Mouse (Mus musculus): ENCODE data around the gene Cnnm3.
"Not testable (repeated sequence)": the region's sequence is repeated elsewhere in the genome, so short reads cannot be mapped to it uniquely, and the experiment has no call there.

Cnnm3 gene

DNA sequence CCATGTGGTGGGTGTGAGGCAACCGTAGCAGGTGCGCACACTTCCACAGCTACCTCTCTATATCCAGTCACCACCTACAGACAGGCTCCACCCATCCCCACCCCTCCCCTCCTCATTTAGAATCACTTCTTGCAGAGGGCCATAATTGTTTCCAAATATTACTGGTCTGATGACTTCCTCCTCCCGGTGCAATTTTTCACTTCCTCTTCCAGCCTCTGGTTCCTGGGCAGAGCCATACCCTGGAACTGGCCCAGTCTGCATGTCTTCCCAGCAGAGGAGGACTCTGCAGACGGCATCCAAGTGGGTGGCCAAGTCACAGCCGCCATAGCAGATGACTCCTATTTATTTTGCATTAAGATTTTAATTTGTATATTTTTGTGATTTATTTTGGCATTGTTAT, 3.4 kb upstream of the Cnnm3 start:
- DNase-seq: no peak

DNA sequence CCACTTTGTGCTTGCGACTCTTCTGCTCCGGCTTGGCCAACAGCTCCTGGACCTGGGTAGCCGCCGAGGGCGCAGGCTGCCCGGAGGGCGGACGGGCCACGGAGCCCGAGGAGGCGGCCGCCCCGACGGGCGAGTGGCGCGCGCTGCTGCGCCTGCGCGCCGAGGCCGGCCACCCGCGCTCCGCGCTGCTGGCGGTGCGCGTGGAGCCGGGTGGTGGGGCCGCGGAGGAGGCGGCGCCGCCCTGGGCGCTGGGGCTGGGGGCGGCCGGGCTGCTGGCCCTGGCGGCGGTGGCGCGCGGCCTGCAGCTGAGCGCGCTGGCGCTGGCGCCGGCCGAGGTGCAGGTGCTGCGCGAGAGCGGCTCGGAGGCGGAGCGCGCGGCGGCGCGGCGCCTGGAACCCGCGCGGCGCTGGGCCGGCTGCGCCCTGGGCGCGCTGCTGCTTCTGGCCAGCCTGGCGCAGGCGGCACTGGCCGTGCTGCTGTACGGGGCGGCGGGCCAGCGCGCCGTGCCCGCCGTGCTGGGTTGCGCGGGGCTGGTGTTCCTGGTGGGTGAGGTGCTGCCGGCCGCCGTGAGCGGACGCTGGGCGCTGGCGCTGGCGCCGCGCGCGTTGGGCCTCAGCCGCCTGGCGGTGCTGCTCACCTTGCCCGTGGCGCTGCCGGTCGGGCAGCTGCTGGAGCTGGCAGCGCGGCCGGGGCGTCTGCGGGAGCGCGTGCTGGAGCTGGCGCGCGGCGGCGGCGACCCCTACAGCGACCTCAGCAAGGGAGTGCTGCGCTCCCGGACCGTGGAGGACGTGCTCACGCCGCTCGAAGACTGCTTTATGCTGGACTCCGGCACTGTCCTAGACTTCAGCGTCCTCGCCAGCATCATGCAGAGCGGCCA, 660 bp downstream of the Cnnm3 start:
- peak; percentile 72 for DNase-seq

DNA sequence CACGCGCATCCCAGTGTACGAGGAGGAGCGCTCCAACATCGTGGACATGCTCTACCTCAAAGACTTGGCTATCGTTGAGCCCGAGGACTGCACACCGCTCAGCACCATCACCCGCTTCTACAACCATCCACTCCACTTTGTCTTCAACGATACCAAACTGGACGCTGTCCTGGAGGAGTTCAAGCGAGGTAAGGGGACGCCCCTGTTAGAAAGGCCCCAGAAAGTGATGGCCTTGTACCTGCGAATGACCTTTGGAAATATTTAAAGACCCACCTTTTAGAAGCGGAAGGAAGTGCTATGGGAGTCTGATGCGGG, 1.3 kb downstream of the Cnnm3 start:
- no peak for DNase-seq

GRCm38 (mm10) chr1:36513310-36513709, 1.6 kb downstream of the Cnnm3 start:
- DNase-seq: no peak

DNA sequence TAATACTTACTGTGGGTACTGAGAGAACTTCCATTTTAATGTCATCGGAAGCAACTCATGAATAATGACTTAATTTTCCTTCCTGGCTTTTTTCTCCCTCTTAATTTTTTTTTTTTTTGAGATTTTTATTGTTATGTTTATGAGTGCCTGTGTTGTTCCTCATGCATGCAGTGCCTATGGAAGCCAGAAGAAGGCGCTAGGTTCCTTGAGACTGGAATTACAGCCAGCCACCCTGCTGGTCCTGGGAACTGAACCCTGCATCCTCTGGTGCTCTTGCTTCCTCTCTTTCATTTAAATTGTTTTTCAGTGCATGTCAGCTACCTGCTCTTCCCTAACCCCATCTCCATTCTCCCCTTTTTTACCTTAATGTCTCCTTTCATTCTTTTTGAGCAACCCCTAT, 2.1 kb downstream of the Cnnm3 start:
- no peak for DNase-seq

- DNase-seq: peak; percentile 70
Measured at GRCm38 (mm10) chr1:36518259-36518658, 6.6 kb downstream of the Cnnm3 start.

GRCm38 (mm10) chr1:36519626-36520025, 8.0 kb downstream of the Cnnm3 start:
- no peak for DNase-seq

DNA sequence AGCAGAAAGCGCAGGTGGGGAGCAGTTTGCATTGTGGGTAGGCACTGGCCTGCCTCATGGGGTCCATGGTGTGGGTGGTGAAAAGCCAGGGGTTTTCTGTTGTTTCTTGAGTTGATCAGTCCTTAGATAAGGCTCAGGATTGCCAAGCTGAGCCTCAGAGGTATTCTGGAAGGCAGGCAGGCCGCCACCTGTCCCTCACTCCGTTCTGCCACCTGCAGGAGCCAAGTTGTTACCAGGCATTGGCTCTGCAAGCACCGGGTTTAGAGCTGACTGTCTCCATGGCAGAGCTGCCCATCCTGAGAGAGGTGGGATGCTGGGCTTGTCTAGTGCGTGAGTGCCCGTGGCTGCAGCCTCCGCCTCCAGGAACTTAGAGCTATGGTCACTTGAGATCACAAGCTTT, 10.5 kb downstream of the Cnnm3 start:
- DNase-seq: no peak

DNA sequence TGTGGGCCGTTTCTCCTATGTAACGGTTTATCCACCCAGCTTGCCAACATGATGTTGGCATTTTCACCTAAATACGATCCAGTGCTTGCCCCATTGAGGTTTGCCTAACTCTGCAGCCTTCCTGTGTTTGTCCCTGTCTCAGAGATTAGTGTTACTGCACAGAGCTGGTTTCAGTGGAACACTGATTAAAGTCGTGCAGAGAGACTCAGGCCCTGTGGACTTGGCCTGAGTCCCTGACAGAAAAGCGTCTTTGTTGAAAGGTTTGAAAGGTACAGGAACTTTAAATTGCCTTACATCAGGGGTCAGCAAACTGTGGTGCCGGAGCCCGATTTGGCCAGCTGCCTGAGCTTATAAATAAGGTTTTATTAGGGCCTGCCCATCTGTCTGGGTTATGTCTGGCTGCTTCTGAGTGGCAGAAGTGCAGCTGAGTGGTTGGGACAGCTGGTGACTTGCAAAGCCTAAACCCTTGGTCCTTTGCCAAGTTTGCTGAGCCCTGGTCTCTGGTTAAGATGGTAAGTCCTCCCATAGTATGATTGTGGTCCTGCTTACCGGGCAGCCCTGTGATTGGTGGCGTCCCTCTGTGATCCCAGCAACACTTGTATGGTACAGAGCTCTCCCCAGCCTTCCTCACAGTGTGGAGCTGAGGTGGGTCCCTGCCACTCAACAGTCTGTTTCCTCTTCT, 11.8 kb downstream of the Cnnm3 start:
- DNase-seq: peak; percentile 44

DNA sequence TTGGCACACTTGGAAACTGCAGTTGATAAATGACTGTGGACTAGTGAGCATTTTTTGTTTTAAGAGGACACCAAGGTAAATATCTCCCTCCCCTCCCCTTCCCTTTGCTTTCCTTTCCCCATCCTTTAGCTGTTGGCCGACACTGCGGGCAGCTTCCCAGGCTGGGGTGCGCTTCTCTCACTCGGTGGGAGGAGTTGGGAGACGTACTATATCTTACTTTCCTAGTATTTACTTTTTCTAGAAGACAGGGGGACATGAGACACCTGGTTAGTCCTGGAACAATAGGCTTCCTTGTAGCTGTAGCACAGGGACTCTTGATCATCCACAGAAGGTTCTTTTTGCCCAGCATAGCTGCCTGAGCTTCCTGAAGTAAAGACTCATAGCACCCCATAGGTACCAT, 12.4 kb downstream of the Cnnm3 start:
- DNase-seq: no peak

GRCm38 (mm10) chr1:36525774-36526173, 14.1 kb downstream of the Cnnm3 start:
- DNase-seq: no peak

- no peak for DNase-seq
Measured at GRCm38 (mm10) chr1:36526903-36527302, 15.2 kb downstream of the Cnnm3 start.

GRCm38 (mm10) chr1:36528351-36528750, 16.7 kb downstream of the Cnnm3 start:
- DNase-seq: no peak

DNA sequence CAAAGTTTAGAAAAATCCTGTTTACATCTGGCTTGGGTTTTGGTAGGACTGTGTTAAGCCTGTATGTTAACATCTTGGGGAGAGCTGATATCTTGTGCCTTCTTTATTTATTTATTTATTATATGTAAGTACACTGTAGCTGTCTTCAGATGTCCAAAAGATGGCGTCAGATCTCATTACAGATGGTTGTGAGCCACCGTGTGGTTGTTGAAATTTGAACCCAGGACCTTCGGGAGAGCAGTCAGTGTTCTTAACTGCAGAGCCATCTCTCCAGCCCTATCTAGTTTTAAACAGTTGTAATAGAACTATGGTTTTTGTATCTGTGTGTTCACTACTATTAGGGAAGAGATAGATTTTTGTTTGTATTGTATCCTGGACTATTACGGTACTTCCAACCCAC, 17.6 kb downstream of the Cnnm3 start:
- DNase-seq: no peak

- no peak for DNase-seq
Measured at GRCm38 (mm10) chr1:36529875-36530274, 18.2 kb downstream of the Cnnm3 start.

- peak; percentile 44 for DNase-seq
Measured at GRCm38 (mm10) chr1:36530485-36530884, 18.8 kb downstream of the Cnnm3 start.

- no peak for DNase-seq
Measured at GRCm38 (mm10) chr1:36530962-36531361, 19.3 kb downstream of the Cnnm3 start.

GRCm38 (mm10) chr1:36531461-36531860, 19.8 kb downstream of the Cnnm3 start:
- no peak for DNase-seq

GRCm38 (mm10) chr1:36533546-36533945, 21.9 kb downstream of the Cnnm3 start:
- DNase-seq: no peak

GRCm38 (mm10) chr1:36534595-36535058, 23.0 kb downstream of the Cnnm3 start:
- peak; percentile 32 for DNase-seq

GRCm38 (mm10) chr1:36535477-36536396, 24.1 kb downstream of the Cnnm3 start:
- peak; percentile 76 for DNase-seq

GRCm38 (mm10) chr1:36536397-36536728, 24.7 kb downstream of the Cnnm3 start:
- no peak for DNase-seq

- not testable (repeated sequence) for DNase-seq
Measured at GRCm38 (mm10) chr1:36536783-36537182, 25.1 kb downstream of the Cnnm3 start, which contains the start of gene Ankrd23. Ankrd23 (minus strand) TSS chr1:36536883.

All from cerebellum, adult 11-12 months (tissue).